Mouse (Mus musculus) hindbrain, embryonic 16.5 days (tissue): ENCODE measurements around the gene Vmn2r108. TPM values are rescaled to one million over a fixed set of nuclear protein-coding genes. Genes with fewer than 3 reads are reported as not detected.
"Not testable (repeated sequence)": the region's sequence is repeated elsewhere in the genome, so short reads cannot be mapped to it uniquely, and the experiment has no call there.

Source experiments
- ATAC-seq: fragments of 200-750 bp; cut with Nextera tagmentation; 2 replicates; pipeline ENCODE4 v1.8.0; 2017; ENCODE audit warnings: moderate TSS enrichment, moderate library complexity
- H3K27ac ChIP-seq: fragments of 300-500 bp; sonication (generic); 2 replicates; pipeline ENCODE4 v1.5.1; 2014; ENCODE audit warnings: low read depth, mild to moderate bottlenecking, control low read depth, low read length, moderate library complexity
- H3K27me3 ChIP-seq: fragments of 300-500 bp; sonication (generic); replicated peaks from 2 replicates; pipeline ENCODE4 v1.6.1; 2014; ENCODE audit warnings: low read length; ENCODE audit not compliant: control insufficient read depth, insufficient read depth
- H3K36me3 ChIP-seq: fragments of 300-500 bp; sonication (generic); 2 replicates; pipeline ENCODE4 v1.6.1; 2014; ENCODE audit warnings: mild to moderate bottlenecking, low read length, moderate library complexity, mixed read lengths; ENCODE audit not compliant: control insufficient read depth, insufficient read depth
- H3K4me1 ChIP-seq: fragments of 300-500 bp; sonication (generic); 2 replicates; pipeline ENCODE4 v1.6.1; 2014; ENCODE audit warnings: low read depth, low read length; ENCODE audit not compliant: control insufficient read depth, insufficient read depth
- H3K4me2 ChIP-seq: fragments of 300-500 bp; sonication (generic); 2 replicates; pipeline ENCODE4 v1.6.1; 2014; ENCODE audit warnings: mild to moderate bottlenecking, low read length, control low read depth, moderate library complexity
- H3K4me3 ChIP-seq: fragments of 300-500 bp; sonication (generic); 2 replicates; pipeline ENCODE4 v1.5.1; 2014; ENCODE audit warnings: mild to moderate bottlenecking, low read length, control low read depth, moderate library complexity
- H3K9ac ChIP-seq: fragments of 300-500 bp; sonication (generic); 2 replicates; pipeline ENCODE4 v1.6.1; 2014; ENCODE audit warnings: low read depth, mild to moderate bottlenecking, control low read depth, low read length, moderate library complexity
- H3K9me3 ChIP-seq: fragments of 300-500 bp; sonication (generic); 2 replicates; pipeline ENCODE4 v1.6.1; 2014; ENCODE audit warnings: mild to moderate bottlenecking, low read length, moderate library complexity; ENCODE audit not compliant: control insufficient read depth
- WGBS: fragments of 180-500 bp; shearing (Covaris S2); extraction: QIAGEN DNeasy Blood & Tissue Kit; methylation state at CpG from one replicate; pipeline ENCODE4 v1.1.7; 2014; 5-methylcytosine and 5-hydroxymethylcytosine counted together
- polyA plus RNA-seq: library from polyadenylated mRNA; unstranded; fragments of >200 nt; fragmentation: Nextera tagmentation; extraction: Ambion mirVana; gene quantifications from 2 replicates; pipeline ENCODE4 v1.2.1, GENCODE M21; 2015

The Vmn2r108 gene
- not detected in 2 replicates for polyA plus RNA-seq

GRCm38 (mm10) chr17:20481231-20481630 lies at the start of gene Vmn2r108:
Vmn2r108 (minus strand) TSS chr17:20481331.
- no peak for ATAC-seq
- Histone ChIP-seq H3K4me3 (no peak within 1 kb of the TSS), H3K4me2 (no peak within 1 kb of the TSS), H3K27ac (no peak within 1 kb of the TSS), H3K36me3 (no peaks in the 10 kb centered on the region), H3K4me1 (no peaks in the 10 kb centered on the region), H3K9ac (no peak within 1 kb of the TSS), H3K9me3 (peaks cover 4% of the 10 kb centered on the region), H3K27me3 (no peaks in the 10 kb centered on the region)

- H3K4me3 ChIP-seq, H3K9ac ChIP-seq, H3K27me3 ChIP-seq, H3K4me2 ChIP-seq, H3K27ac ChIP-seq, H3K36me3 ChIP-seq, ATAC-seq, H3K4me1 ChIP-seq: not testable (repeated sequence)
- peaks cover 12% of the 10 kb centered on the region for H3K9me3 ChIP-seq
These were observed 27.1 kb upstream of the Vmn2r108 start for GRCm38 (mm10) chr17:20508247-20508646.

GRCm38 (mm10) chr17:20497858-20498257 lies 16.7 kb upstream of the Vmn2r108 start, which contains the start of gene Vmn1r225:
Vmn1r225 (plus strand) TSS chr17:20498158.
- H3K4me3 ChIP-seq, result no peak within 1 kb of the TSS
- no peaks in the 10 kb centered on the region for H3K36me3 ChIP-seq
- H3K27ac ChIP-seq, result no peak within 1 kb of the TSS
- no peak within 1 kb of the TSS for H3K9ac ChIP-seq
- no peak for ATAC-seq
- H3K9me3 ChIP-seq, result peaks cover 5% of the 10 kb centered on the region; the same call in 1 of the 2 replicates
- no peaks in the 10 kb centered on the region for H3K4me1 ChIP-seq
- no peak within 1 kb of the TSS for H3K4me2 ChIP-seq
- no peaks in the 10 kb centered on the region for H3K27me3 ChIP-seq

GRCm38 (mm10) chr17:20473311-20473710 lies 7.8 kb downstream of the Vmn2r108 start:
- no peaks in the 10 kb centered on the region for H3K36me3 ChIP-seq
- no peak for ATAC-seq
- H3K9ac ChIP-seq, result no peak overlapping the region
- H3K4me1 ChIP-seq, result no peaks in the 10 kb centered on the region
- peaks cover 5% of the 10 kb centered on the region; the same call in 1 of the 2 replicates for H3K9me3 ChIP-seq
- H3K4me3 ChIP-seq, result no peak overlapping the region
- H3K27me3 ChIP-seq, result no peaks in the 10 kb centered on the region
- no peak overlapping the region for H3K27ac ChIP-seq
- WGBS, result 73% methylated on average over 3 of the region's 3 CpGs
- no peak overlapping the region for H3K4me2 ChIP-seq

GRCm38 (mm10) chr17:20439263-20439662 lies 41.9 kb downstream of the Vmn2r108 start:
- H3K4me2 ChIP-seq, result no peak overlapping the region
- H3K9me3 ChIP-seq, result peaks cover 12% of the 10 kb centered on the region
- no peak for ATAC-seq
- H3K27ac ChIP-seq, result no peak overlapping the region
- no peaks in the 10 kb centered on the region for H3K36me3 ChIP-seq
- no peak overlapping the region for H3K4me3 ChIP-seq
- no peak overlapping the region for H3K9ac ChIP-seq
- H3K4me1 ChIP-seq, result no peaks in the 10 kb centered on the region
- no peaks in the 10 kb centered on the region for H3K27me3 ChIP-seq

GRCm38 (mm10) chr17:20413846-20414245 lies 67.3 kb downstream of the Vmn2r108 start, which contains the start of gene Vmn1r224:
Vmn1r224 (plus strand) TSS chr17:20414146.
- 36% methylated on average over 1 of the region's 1 CpGs for WGBS
- H3K4me3 ChIP-seq, result no peak within 1 kb of the TSS
- no peaks in the 10 kb centered on the region for H3K27me3 ChIP-seq
- no peak within 1 kb of the TSS for H3K4me2 ChIP-seq
- H3K9me3 ChIP-seq, result peaks cover 11% of the 10 kb centered on the region
- ATAC-seq, result no peak
- H3K27ac ChIP-seq, result no peak within 1 kb of the TSS
- no peaks in the 10 kb centered on the region for H3K36me3 ChIP-seq
- no peak within 1 kb of the TSS for H3K9ac ChIP-seq
- no peaks in the 10 kb centered on the region for H3K4me1 ChIP-seq

Other genes starting within 250 kb of the Vmn2r108 start
- not detected in 2 replicates for gene Vmn2r105, start 246.3 kb downstream of the Vmn2r108 start, polyA plus RNA-seq
- gene Vmn2r106, start 195.8 kb downstream of the Vmn2r108 start, polyA plus RNA-seq, result not detected in 2 replicates
- not detected in 2 replicates for gene Vmn2r107, start 136.1 kb downstream of the Vmn2r108 start, polyA plus RNA-seq
- gene Vmn1r224, start 67.2 kb downstream of the Vmn2r108 start, polyA plus RNA-seq, result not detected in 2 replicates
- gene Vmn1r225, start 16.8 kb upstream of the Vmn2r108 start, polyA plus RNA-seq, result not detected in 2 replicates
- not detected in 2 replicates for gene Vmn2r109, start 83.4 kb upstream of the Vmn2r108 start, polyA plus RNA-seq
- not detected in 2 replicates for gene Vmn2r110, start 115.1 kb upstream of the Vmn2r108 start, polyA plus RNA-seq
- not detected in 2 replicates for gene Fpr-rs3, start 143.5 kb upstream of the Vmn2r108 start, polyA plus RNA-seq
- not detected in 2 replicates for gene Vmn1r226, start 201.5 kb upstream of the Vmn2r108 start, polyA plus RNA-seq
- not detected in 2 replicates for gene Vmn1r227, start 248.5 kb upstream of the Vmn2r108 start, polyA plus RNA-seq